Mouse (Mus musculus) small intestine, adult 2 months (tissue): ENCODE results near the gene Timm10b.

Experiments used
- CTCF ChIP-seq: fragments of 200-500 bp; IDR thresholded peaks from 2 replicates; pipeline ENCODE4 v1.5.1; 2012; ENCODE audit warnings: low read depth, mild to moderate bottlenecking, control low read depth, inconsistent platforms, low read length, moderate library complexity, mixed read lengths; ENCODE audit not compliant: insufficient replicate concordance, insufficient read length; ENCODE audit errors: extremely low read depth
- POLR2A ChIP-seq: fragments of 200-500 bp; IDR thresholded peaks from 2 replicates; pipeline ENCODE4 v1.6.1; 2012; ENCODE audit warnings: low read depth, mild to moderate bottlenecking, control low read depth, inconsistent platforms, low read length, moderate library complexity

- TF ChIP-seq CTCF (no peak), POLR2A (no peak)
Observed at GRCm38 (mm10) chr7:105611767-105612166, 28.1 kb upstream of the Timm10b start.
